Mouse (Mus musculus): Measurements from ENCODE around the gene Golm1.

Golm1 gene

DNA sequence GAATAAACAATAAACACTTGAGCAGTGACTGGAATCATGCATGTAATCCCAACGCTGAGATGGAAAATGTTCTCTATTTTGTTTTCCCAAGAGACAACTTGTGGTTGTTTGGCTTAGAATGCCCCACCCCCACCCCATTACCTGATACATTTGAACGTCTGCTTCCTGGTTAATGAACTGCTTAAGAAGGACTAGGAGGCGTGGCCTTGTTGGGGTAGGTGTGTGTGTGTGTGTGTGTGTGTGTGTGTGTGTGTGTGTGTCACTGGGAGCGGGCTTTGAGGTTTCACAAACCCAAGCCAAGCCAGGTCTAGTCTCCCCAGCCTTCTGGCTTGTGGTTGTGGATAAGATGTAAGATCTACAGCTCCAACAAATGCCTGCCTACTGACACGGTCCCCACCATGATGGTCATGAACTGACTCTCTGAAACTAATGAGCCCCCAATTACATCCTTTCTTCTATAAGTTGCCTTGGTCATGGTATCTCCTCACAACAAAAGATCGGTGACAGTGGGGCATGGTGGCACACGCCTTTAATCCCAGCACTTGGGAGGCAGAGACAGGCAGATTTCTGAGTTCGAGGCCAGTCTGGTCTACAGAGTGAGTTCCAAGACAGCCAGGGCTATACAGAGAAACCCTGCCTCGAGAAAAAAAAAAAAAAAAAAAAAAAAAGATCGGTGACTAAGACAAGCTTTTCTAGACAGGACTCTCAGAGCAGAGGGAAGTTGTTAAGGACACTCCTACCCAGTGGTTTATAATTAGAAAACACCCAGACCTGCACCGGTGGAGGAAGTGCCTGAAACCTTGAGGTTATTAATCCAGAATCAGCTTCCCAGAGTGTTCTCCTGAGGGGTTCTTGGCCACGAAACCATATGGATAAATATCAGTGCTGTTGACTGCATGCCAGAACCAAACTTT lies 962 bp upstream of the Golm1 start:
- no peak for DNase-seq (ENCODE audit: low read depth, low spot score)

DNA sequence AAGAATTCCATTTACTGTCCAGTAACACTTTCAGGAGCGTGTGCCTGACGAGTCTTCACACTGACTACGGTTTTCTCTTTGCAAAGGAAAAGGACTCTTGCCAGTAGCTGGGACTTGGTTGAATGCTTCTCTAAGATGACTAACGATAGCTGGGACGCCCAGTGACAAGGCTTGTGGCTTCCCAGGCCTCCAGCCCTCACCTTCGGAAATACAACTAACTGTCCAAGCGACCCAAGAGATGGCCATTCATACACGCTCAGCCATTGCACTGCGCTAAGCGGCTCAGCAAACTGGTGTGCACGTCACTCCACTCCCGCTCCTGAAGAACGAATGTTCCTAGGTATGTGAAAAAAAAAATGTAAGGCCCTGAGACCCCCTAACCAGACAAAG lies 855 bp downstream of the Golm1 start:
- DNase-seq (ENCODE audit: low read depth, low spot score), result no peak

DNA sequence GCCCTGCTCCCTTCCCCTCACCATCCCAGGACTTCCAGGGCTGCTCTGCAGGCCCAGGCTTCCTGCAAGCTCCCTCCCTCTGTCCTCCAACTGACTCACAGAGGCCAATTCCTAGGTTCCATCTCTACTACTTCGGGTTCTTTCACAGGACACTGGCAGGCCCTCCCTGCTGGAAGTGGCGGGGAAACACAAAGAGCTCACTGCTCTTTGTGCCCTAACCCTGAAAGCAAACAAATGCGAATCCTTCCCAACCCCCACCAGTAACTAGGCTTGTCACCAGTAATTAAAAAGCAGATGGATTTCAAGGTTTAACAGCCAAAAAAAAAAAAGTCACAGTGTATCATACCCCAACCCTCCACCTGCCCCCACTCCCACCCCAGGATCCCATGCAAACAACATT lies 1.4 kb downstream of the Golm1 start:
- DNase-seq (ENCODE audit: low read depth, low spot score), result no peak

GRCm38 (mm10) chr13:59673597-59673996 lies 2.0 kb downstream of the Golm1 start:
- DNase-seq (ENCODE audit: low read depth, low spot score), result no peak

DNA sequence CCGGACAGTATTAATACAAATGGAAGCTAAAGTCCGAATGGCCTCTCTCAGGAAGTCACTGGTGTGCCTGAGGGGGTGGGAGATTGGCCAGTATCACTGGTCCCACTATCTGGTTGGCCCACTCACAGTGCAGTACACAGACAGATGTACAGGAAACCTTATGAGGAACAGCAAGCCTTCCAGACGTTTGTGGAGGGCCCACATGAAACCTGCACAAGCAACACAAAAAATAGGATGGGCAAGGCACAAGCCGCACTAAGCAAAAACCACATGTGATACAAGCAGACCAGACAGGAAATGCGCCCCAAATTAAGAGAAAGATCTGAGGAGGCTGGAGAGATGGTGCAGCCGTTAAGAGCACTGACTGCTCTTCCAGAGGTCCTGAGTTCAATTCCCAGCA lies 3.4 kb downstream of the Golm1 start:
- DNase-seq (ENCODE audit: low read depth, low spot score), result peak; percentile 69

- no peak for DNase-seq (ENCODE audit: low read depth, low spot score)
These were observed 4.1 kb downstream of the Golm1 start for GRCm38 (mm10) chr13:59671521-59671920.

GRCm38 (mm10) chr13:59669946-59670345 lies 5.7 kb downstream of the Golm1 start:
- no peak for DNase-seq (ENCODE audit: low read depth, low spot score)

DNA sequence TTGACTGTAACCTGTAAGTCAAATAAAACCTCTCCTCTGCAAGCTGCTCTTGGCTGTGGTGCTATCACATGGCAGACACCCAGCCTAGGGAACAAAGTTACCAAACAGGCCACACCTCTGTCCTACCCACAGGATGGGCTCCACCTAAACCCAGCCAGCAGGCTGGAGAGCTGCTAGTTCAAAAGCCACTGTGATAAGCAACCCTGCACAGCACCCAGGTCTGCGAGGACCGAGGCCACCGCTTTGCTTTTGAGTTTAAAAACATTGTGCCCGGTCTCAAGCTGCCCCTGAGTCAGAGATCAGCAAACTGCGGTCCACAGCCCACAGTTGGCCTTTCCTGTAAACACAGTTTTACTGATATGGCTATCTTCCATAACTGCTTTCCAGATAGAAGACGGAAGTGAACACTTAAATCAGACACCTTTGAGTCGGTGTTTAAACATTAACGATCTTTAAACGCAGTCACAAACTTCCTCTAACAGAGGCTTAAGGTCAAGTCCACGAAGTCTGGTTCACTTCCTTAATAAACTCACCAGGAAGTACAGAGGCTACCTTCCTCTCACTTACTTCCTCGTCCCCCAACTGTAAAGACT lies 7.0 kb downstream of the Golm1 start:
- peak; percentile 80 for DNase-seq (ENCODE audit: low read depth, low spot score)

GRCm38 (mm10) chr13:59667763-59668162 lies 7.8 kb downstream of the Golm1 start:
- no peak for DNase-seq (ENCODE audit: low read depth, low spot score)

DNA sequence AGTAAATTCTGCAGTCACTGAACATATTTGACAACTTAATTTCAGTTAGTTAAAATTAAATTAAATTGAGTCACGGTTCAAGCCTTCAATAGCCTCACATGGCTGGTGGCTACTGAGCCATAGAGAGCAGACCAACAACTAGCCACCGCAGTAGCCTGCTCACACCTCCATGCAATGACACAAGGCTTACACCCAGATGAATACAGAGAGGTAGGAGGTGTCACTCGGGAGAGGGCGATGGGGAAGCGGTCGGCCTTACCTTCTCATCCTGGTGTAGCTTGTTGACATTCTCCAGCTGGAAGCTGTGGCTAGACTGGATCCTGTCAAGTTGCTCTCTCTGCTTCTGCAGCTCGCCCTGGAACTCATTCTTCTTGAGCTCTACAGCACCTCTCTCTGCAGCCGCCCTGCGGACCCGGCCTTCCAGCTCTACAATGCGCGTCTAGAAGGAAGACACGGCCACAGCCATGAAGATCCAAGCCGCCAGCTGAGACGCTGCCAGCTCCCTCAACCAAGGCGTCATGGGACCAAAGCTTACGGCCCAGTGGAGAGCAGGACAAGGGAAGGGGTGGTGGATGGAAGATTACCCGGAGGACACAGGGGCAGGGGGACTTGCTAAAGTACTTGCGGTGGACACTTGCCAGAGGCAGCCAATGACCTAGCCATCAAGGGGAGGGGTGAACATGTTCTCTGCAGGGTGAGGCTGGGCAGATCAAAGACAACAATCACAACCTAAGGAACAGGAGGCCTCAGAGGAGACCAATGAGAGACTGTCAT lies 11.5 kb downstream of the Golm1 start:
- DNase-seq (ENCODE audit: low read depth, low spot score), result no peak

GRCm38 (mm10) chr13:59661966-59662365 lies 13.6 kb downstream of the Golm1 start:
- DNase-seq (ENCODE audit: low read depth, low spot score), result no peak

- DNase-seq (ENCODE audit: low read depth, low spot score), result no peak
These were observed 14.2 kb downstream of the Golm1 start for GRCm38 (mm10) chr13:59661387-59661786.

DNA sequence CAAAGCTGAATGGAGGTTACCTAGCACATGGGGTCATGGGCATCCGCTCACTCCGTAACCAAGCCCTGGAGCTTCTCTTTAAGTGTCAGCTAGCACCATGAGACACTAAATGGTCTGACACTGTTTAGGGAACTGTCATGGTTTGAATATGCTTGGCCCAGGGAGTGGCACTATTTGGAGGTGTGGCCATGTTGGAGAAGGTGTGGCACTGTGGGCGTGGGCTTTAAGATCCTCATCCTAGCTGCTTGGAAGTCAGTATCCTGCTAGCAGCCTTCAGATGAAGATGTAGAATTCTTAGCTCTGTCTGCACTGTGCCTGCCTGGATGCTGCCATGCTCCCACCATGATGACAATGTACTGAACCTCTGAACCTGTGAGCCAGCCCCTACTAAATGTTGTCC lies 15.2 kb downstream of the Golm1 start:
- no peak for DNase-seq (ENCODE audit: low read depth, low spot score)

DNA sequence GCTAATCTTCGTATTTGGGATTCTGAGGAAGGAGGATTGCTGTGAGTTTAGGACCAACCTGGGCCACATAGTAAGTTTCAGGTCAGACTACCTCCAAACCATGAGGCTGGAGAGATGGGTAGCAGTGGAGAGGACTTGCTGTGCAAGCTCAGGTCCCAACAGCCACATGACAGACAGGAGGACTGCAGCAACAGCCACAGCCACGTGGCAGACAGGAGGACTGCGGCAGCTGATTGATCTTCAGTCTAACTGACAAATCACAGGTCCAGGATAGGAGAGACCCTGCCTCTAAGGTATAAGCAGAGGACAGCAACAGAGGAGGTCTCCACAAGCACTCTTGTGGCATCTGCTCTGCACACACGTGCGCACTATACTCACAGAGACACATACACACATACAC lies 17.8 kb downstream of the Golm1 start:
- no peak for DNase-seq (ENCODE audit: low read depth, low spot score)

GRCm38 (mm10) chr13:59656975-59657388 lies 18.6 kb downstream of the Golm1 start:
- peak; percentile 40 for DNase-seq (ENCODE audit: low read depth, low spot score)

DNA sequence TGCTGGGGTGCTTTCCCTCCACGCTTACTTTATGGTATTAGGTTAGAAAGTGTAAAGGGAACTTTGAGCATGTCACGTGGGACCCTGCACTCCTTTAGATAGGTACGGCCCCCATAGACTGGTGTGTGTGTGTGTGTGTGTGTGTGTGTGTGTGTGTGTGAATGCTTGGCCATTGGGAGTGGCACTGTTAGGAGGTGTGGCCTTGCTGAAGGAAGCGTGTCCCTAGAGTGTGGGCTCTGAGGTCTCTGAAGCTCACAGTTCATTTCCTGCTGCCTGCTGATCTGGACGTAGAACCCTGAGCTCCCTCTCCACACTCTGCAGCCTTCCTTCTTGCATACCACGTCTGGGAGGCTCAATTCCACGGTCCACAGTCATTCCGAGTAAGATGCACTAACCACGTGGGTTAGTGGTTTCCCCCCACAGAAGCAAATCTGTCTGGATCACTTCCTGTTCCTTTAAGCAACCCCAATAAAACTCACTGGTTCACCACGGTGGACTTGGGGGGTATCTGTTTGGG lies 19.2 kb downstream of the Golm1 start:
- DNase-seq (ENCODE audit: low read depth, low spot score), result peak; percentile 80

- DNase-seq (ENCODE audit: low read depth, low spot score), result peak; percentile 24
These were observed 19.8 kb downstream of the Golm1 start for GRCm38 (mm10) chr13:59655718-59656315.

- DNase-seq (ENCODE audit: low read depth, low spot score), result no peak
These were observed 21.1 kb downstream of the Golm1 start for GRCm38 (mm10) chr13:59654465-59654864.

DNA sequence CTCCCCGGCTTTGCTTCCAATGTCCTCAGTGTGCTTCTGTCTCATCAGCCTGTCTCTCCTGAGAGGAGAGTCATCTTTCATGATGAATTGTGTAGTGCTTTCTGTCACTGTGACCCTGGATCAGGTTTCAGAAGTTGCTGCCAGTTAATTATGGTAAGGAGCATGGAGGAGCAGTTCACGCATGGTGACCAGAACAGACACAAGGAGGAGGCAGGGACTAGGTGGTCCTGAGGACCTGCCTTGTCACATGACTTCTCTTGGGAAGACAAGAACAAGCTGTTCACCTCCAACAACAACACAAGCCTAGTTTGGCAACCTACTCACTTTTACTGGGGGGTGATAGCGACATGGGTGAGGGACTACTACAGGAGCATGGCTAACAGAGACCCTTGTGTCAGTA lies 22.5 kb downstream of the Golm1 start:
- DNase-seq (ENCODE audit: low read depth, low spot score), result no peak

GRCm38 (mm10) chr13:59652651-59653050 lies 23.0 kb downstream of the Golm1 start:
- DNase-seq (ENCODE audit: low read depth, low spot score), result no peak

GRCm38 (mm10) chr13:59649781-59650180 lies 25.8 kb downstream of the Golm1 start:
- no peak for DNase-seq (ENCODE audit: low read depth, low spot score)

DNA sequence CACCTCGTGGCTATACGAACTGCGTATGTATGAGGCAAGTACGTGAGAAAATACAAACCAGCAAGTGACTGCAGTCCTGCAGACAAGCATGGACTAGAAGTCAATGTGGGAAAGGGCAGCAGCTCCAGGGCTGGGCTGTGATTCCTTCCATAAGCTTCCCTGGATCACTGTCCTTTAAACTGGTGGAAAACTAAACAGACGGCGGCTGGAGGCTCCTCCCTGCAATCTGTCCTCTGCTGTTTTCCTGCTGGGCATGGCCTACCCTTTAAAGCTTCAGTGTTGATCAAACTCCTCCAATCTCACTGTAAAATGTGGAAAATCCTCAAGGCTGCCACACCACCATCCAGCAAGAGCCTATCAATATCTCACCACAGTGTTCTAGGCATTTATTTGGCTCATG lies 27.0 kb downstream of the Golm1 start:
- DNase-seq (ENCODE audit: low read depth, low spot score), result no peak

All from CD4-positive helper T cell, adult 2 months (primary cell).